Mouse (Mus musculus) hindbrain, postnatal 0 days (tissue): ENCODE measurements at regions not wholly inside any gene's neighbourhood (a gene's known extent, or its start where the extent isn't known, plus 50 kb on each side); places are given as distances from the start of the nearest gene placed in this dataset.

Experiments used
- ATAC-seq: fragments of 200-750 bp; cut with Nextera tagmentation; 2 replicates; pipeline ENCODE4 v1.8.0; 2017; ENCODE audit warnings: mild to moderate bottlenecking, moderate TSS enrichment, moderate library complexity
- DNase-seq: peaks from one replicate; pipeline ENCODE4 v3.0.0-alpha.2; 2015; ENCODE audit warnings: low spot score
- H3K27ac ChIP-seq: fragments of 300-500 bp; sonication (generic); 2 replicates; pipeline ENCODE4 v1.5.1; 2014; ENCODE audit warnings: mild to moderate bottlenecking
- H3K27me3 ChIP-seq: fragments of 300-500 bp; sonication (generic); 2 replicates; pipeline ENCODE4 v1.6.1; 2014; ENCODE audit warnings: low read length, mixed read lengths; ENCODE audit not compliant: insufficient read depth
- H3K36me3 ChIP-seq: fragments of 300-500 bp; sonication (generic); 2 replicates; pipeline ENCODE4 v1.6.1; 2014; ENCODE audit warnings: low read length, mixed read lengths; ENCODE audit not compliant: insufficient read depth
- H3K4me1 ChIP-seq: fragments of 300-500 bp; sonication (generic); 2 replicates; pipeline ENCODE4 v1.6.1; 2014; ENCODE audit warnings: antibody characterized with exemption, low read length, mixed read lengths; ENCODE audit not compliant: insufficient read depth
- H3K4me2 ChIP-seq: fragments of 300-500 bp; sonication (generic); 2 replicates; pipeline ENCODE4 v1.6.1; 2014; ENCODE audit warnings: low read depth, mild to moderate bottlenecking, low read length, moderate library complexity, mixed read lengths
- H3K4me3 ChIP-seq: fragments of 300-500 bp; sonication (generic); 2 replicates; pipeline ENCODE4 v1.5.1; 2014; ENCODE audit warnings: low read length
- H3K9ac ChIP-seq: fragments of 300-500 bp; sonication (generic); replicated peaks from 2 replicates; pipeline ENCODE4 v1.6.1; 2014; ENCODE audit warnings: mild to moderate bottlenecking, low read length, moderate library complexity, mixed read lengths
- H3K9me3 ChIP-seq: fragments of 300-500 bp; sonication (generic); 2 replicates; pipeline ENCODE4 v1.6.1; 2016; ENCODE audit warnings: low read length, mixed read lengths
- CTCF ChIP-seq: IDR thresholded peaks from 2 replicates; pipeline ENCODE4 v1.5.1; 2016; ENCODE audit warnings: antibody characterized with exemption, control low read depth, low read depth
- WGBS: fragments of 180-500 bp; shearing (Covaris S2); extraction: QIAGEN DNeasy Blood & Tissue Kit; methylation state at CpG from one replicate; pipeline ENCODE4 v1.1.7; 2014; 5-methylcytosine and 5-hydroxymethylcytosine counted together

DNA sequence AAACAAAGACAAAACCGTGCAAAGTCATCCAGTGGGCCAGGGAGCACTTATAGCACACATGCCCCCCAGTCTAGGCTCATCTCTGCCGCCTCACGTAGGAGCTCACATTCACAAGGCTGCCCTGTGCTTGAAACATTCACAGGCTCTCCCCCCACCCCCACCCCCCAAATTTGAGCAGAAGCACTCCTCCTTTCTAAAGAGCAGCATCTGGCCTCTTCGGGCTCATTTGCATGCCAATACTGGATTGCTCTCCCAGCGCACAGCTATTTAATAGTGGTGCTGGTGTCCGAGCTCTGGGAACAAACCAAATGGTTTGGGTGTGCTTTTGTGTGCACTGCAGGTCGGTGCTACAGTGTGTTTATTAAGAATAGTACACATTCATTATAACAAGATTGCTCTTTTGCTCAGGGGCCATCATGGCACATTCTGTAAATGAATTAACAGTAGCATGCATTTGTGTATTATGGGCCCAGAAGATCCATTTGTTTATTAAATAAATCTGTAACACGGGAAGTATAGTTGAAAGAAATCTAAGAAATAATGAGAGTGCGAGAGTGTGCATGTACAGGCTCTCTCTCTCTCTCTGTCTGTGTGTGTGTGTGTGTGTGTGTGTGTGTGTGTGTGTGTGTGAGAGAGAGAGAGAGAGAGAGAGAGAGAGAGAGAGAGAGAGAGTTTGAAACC, 108.3 kb upstream of the Zeb2 start:
- H3K4me3 ChIP-seq, result no peak overlapping the region
- no peaks in the 10 kb centered on the region for H3K9me3 ChIP-seq
- ATAC-seq (peak; percentile 81), DNase-seq (peak; percentile 59)
- 0 out of 2 replicates have a peak overlapping the region, but pooled peaks have one; percentile 7 for H3K4me2 ChIP-seq
- no peaks in the 10 kb centered on the region for H3K4me1 ChIP-seq
- no peaks in the 10 kb centered on the region for H3K36me3 ChIP-seq
- no peaks in the 10 kb centered on the region for H3K27me3 ChIP-seq
- WGBS, result 26% methylated on average over 9 of the region's 9 CpGs
- no peak for TF ChIP-seq CTCF
- no peak overlapping the region for H3K27ac ChIP-seq
- no peak overlapping the region for H3K9ac ChIP-seq

- H3K27me3 ChIP-seq, result no peaks in the 10 kb centered on the region
- no peaks in the 10 kb centered on the region for H3K9me3 ChIP-seq
- no peak for TF ChIP-seq CTCF
- no peak for ATAC-seq
- H3K27ac ChIP-seq, result no peak overlapping the region
- no peaks in the 10 kb centered on the region for H3K36me3 ChIP-seq
- no peak overlapping the region for H3K4me3 ChIP-seq
- WGBS, result 51% methylated on average over 13 of the region's 13 CpGs
- H3K4me1 ChIP-seq, result no peaks in the 10 kb centered on the region
- H3K4me2 ChIP-seq, result no peak overlapping the region
- DNase-seq, result no peak
- H3K9ac ChIP-seq, result no peak overlapping the region
These were observed 105.0 kb upstream of the Zeb2 start for GRCm38 (mm10) chr2:45222213-45222612.

DNA sequence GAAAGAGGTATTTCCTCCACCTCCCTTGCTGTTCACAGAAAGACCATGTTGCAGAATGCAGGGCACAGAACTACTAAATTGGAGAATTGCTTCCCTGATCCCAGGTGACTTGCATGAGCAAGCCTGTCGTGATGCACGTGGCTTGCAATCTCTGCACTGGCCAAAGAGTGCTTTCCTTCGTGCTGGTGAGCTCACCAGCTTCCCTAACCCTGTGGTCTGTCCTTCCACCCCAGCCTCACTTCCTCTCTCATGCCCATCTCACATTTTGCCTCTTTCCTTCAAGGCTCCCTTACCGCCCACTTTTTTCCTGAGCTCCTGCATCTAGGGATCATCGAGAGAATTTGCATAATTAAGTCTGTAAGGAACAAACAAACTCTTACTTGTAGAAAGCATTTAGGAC, 102.7 kb upstream of the Zeb2 start:
- Histone ChIP-seq H3K36me3 (no peaks in the 10 kb centered on the region), H3K27ac (no peak overlapping the region), H3K4me3 (no peak overlapping the region), H3K4me1 (no peaks in the 10 kb centered on the region), H3K9me3 (no peaks in the 10 kb centered on the region), H3K9ac (no peak overlapping the region), H3K4me2 (no peak overlapping the region), H3K27me3 (no peaks in the 10 kb centered on the region)
- no peak for TF ChIP-seq CTCF
- WGBS, result 53% methylated on average over 5 of the region's 5 CpGs
- no peak for DNase-seq
- ATAC-seq, result no peak

- no peak overlapping the region for H3K4me3 ChIP-seq
- no peaks in the 10 kb centered on the region for H3K36me3 ChIP-seq
- DNase-seq (no peak), ATAC-seq (no peak)
- no peak overlapping the region for H3K27ac ChIP-seq
- no peaks in the 10 kb centered on the region for H3K27me3 ChIP-seq
- WGBS, result 85% methylated on average over 2 of the region's 2 CpGs
- no peaks in the 10 kb centered on the region for H3K9me3 ChIP-seq
- TF ChIP-seq CTCF, result no peak
- no peaks in the 10 kb centered on the region for H3K4me1 ChIP-seq
- no peak overlapping the region for H3K9ac ChIP-seq
- H3K4me2 ChIP-seq, result no peak overlapping the region
These were observed 95.6 kb upstream of the Zeb2 start for GRCm38 (mm10) chr2:45212833-45213232.

DNA sequence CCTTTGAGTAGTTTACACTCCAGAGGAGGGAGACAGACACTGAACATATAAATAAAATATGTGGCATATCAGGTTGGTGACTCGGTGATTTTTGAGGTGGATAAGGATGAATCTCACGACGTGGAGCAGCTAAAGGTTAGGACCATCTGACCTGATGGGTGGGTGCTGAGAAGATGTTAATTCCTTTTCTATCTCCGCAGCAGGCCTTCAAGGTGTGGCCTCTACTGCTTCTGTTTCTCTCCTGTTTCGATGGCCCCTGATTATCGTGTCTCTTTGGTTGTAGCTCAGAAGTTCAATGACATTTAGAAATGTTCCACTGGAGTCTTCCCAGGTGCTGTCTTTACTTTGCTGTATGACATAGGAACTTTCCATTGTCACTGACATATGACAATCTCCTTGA, 91.3 kb upstream of the Zeb2 start:
- Histone ChIP-seq H3K4me1 (no peaks in the 10 kb centered on the region), H3K9ac (no peak overlapping the region), H3K27ac (no peak overlapping the region), H3K4me3 (no peak overlapping the region), H3K9me3 (no peaks in the 10 kb centered on the region), H3K4me2 (no peak overlapping the region), H3K36me3 (no peaks in the 10 kb centered on the region), H3K27me3 (no peaks in the 10 kb centered on the region)
- TF ChIP-seq CTCF, result no peak
- DNase-seq (no peak), ATAC-seq (no peak)
- 95% methylated on average over 6 of the region's 6 CpGs for WGBS

GRCm38 (mm10) chr2:45205756-45206155, 88.6 kb upstream of the Zeb2 start:
- DNase-seq (no peak), ATAC-seq (no peak)
- no peak for TF ChIP-seq CTCF
- Histone ChIP-seq H3K9ac (no peak overlapping the region), H3K9me3 (no peaks in the 10 kb centered on the region), H3K4me1 (no peaks in the 10 kb centered on the region), H3K4me3 (no peak overlapping the region), H3K27me3 (no peaks in the 10 kb centered on the region), H3K4me2 (no peak overlapping the region), H3K36me3 (no peaks in the 10 kb centered on the region), H3K27ac (no peak overlapping the region)
- 54% methylated on average over 6 of the region's 6 CpGs for WGBS

DNA sequence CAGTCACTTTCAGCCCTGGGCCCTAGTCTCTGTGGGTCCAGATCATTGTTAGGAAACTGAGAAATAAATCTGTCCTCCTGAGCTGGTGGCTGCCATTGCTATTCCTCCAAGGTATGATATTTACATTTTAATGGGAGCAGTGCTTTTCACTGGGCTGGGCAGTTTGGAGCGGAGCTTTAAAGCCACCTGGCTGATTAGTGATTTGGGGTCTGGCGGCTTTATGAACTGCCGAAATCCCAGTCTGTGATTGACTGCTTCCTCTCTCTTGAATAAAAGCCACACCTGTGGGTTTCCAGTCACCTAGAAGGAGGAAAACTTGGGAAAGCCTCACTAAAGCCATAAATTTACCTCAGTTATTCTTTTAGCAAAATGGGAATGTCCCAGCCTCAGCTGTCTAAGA, 88.0 kb upstream of the Zeb2 start:
- DNase-seq (no peak), ATAC-seq (no peak)
- Histone ChIP-seq H3K4me3 (no peak overlapping the region), H3K9ac (no peak overlapping the region), H3K27ac (no peak overlapping the region), H3K4me2 (no peak overlapping the region), H3K36me3 (no peaks in the 10 kb centered on the region), H3K27me3 (no peaks in the 10 kb centered on the region), H3K9me3 (no peaks in the 10 kb centered on the region), H3K4me1 (no peaks in the 10 kb centered on the region)
- no peak for TF ChIP-seq CTCF
- WGBS, result 80% methylated on average over 3 of the region's 3 CpGs
